Mouse (Mus musculus): ENCODE results near the gene Htra1.

DNA sequence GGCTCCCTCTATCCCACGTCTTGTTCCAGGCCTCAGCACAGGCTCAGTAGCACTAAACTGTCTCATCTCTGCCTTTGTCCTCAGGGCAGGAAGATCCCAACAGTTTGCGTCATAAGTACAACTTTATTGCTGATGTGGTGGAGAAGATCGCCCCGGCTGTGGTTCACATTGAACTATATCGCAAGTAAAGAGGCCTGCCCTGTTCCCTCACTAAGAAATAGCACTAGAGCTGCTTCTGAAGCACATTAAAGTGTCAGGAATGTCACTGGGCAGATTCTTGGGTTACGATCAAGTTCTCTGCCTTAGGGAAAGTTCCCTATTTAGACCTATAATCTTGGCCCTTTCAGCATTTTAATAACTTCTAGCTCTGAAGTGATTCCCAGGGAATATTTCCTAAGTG lies 25.5 kb downstream of the Htra1 start:
- no peak for TF ChIP-seq CTCF (IDR thresholded peaks at IDR 0.05; ENCODE audit: extremely low read depth, insufficient read depth, low read length)
- no peak for TF ChIP-seq POLR2A (IDR thresholded peaks at IDR 0.05; ENCODE audit: extremely low read depth, insufficient read depth, low read length)
